Mouse (Mus musculus): ENCODE results near the gene Oxsr1.
"Not testable (repeated sequence)": the region's sequence is repeated elsewhere in the genome, so short reads cannot be mapped to it uniquely, and the experiment has no call there.

The Oxsr1 gene

DNA sequence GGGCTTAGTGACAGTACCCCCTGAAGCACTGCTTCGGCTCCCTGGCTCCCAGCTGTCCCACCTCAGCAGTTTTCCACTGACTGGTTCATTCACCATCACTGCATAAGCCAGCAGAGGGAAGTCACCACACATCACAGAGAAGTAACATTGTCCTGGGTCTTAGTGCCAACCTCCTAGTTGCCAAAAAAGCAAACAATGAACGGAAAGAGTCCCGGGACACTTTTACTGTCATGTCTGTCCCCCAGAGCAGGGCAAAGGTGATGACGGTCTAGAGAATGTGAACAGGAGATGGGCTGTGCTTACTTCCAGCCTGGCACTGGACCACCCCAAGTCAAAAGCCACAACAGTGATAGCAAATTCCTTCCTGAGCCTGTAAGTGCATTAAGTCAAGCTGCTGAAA, 83.4 kb downstream of the Oxsr1 start:
- in situ Hi-C loops (cut with MboI, MseI): no loop called here

DNA sequence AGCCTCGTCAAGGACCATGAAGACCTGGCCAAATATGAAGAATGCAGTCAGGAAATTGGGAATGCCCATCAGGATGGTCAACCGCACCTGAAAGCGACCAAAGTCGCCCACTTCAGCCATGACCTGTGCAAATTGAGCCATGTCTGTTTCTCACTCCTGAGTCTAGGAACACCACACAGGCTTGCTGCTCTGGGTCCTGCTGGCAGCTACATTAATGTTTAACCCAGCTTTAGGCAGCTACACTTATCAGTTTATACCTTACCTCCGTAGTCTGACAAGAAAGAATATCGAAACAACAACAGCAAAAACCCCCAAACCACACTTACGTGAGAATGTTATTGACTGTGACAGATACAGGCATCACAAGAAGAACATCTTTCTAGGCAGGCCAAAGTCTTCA, 90.7 kb downstream of the Oxsr1 start:
- in situ Hi-C loops (cut with MboI, MseI): no loop called here

DNA sequence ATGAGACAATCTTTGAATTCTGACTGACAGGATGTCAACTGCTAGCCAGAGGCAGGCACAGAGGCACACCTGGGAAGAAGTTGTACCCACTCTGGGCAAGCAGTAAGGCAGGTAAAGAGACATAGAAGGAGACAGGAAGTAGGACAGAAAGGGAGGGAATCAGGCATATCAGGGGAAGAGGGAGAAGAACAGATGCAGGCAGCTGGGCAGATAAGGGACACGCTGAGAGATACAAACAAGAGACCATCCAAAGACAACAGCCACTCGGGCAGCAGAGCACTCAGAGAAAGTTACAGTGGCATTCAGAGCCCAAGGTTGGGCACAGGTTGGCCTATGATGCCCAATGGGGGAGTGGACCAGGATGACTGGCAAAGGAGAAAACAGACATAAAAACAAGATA, 91.4 kb downstream of the Oxsr1 start:
- in situ Hi-C loops (cut with MboI, MseI): no loop called here

DNA sequence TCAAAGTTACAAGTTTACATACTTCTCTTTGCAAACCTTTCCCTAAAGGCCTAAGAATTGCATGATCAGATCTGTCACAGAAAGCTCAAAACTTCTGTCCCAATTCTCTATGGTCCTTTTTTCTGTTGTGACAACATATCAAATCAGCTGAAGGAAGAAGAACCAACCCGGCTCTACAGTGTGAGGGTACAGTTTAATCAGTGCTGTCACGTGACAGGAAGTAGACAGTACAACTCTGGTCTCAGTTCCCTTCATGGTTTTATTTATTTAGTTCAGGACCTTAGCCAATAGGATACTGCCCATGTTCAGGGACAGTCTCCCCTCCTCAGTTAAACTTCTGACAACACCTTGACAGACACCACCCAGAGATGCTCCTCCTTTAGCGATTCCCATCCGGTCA, 102.0 kb downstream of the Oxsr1 start:
- in situ Hi-C loops (cut with MboI, MseI): no loop called here

DNA sequence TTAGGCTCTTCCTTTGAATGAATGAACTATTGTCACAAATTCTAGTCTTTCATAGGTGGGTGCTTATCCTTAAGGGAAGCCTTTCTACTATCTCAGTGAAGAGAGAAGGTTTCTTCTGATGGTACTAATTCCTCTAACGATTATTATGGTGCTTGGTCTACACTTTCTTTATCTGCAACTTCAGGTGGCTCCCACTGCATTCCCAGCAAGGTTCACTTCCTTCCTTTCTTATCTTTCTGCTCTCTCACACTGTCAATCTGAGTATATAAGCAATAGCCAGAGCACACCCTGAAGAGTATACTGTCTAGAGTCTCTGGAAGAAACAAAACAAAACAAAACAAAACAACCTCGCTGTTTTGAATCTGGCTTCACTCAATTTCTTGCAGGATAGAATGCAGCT, 102.6 kb downstream of the Oxsr1 start:
- in situ Hi-C loops (cut with MboI, MseI): no loop called here

DNA sequence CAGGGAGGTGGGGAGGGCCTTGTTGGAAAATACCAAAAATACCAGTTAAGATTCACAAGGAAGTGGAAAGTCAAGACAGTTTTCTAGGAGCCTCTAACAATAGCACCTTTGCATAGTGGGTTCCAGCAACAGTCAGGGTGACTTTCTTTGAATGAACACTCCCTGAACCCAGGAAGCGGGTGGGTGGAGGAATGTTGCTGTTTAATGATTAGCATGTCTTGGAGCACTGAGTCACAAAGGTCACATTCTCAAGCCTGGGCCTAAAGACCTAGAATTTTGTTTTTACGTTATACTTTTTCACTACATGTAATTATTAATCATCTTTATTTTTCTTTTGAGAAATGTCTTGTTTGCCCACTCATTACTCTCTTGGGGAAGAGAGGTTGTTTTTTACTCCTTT, 106.9 kb downstream of the Oxsr1 start:
- in situ Hi-C loops (cut with MboI, MseI): not testable (repeated sequence)

DNA sequence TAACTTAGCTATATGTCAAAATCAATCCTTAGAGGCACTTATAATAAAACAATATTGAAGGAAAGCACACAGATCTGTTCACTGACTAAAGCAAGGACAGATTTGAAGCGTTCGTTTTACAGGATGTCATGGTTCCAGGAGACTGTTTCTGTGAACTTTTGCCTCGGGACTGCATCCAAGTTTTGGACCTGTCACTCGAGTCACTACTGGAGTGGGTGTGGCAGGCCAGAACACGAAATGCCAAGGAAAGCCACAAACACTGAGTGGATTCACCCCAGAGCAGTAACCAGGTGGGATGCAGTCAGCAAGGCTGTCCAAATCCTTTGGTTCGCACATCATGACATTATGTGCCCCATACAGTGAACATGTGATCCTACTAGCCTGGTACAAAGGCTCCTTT, 107.6 kb downstream of the Oxsr1 start:
- in situ Hi-C loops (cut with MboI, MseI): no loop called here

DNA sequence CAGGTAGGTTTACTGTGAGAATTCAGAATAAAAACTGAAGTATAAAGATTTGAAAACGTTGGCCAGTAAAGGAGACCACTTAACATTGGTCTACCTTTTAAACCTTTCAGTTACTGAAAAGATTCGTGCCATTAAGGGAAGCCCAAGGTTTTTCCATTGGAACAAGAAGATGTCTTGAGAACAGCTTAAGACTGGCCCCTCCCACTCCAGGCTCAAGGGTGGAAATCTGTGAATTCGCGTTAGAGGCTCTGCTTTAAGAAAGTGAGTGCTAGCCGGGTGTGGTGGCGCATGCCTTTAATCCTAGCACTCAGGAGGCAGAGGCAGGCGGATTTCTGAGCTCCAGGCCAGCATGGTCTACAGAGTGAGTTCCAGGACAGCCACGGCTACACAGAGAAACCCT, 109.2 kb downstream of the Oxsr1 start:
- in situ Hi-C loops (cut with MboI, MseI): no loop called here

DNA sequence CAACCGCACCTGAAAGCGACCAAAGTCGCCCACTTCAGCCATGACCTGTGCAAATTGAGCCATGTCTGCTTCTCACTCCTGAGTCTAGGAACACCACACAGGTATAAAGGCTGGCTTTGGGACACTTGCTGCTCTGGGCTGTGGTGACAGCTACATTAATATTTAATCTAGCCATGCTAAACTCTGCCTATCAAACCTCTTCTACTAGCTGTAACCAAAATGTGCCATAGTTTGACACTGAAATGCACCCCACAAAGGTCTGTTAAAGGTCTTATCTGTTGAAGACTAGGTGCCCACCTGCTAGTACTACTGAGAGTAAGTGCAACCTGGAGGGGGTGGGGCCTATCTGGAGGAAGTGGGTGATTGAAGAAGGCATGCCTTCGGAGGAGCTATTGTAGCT, 113.2 kb downstream of the Oxsr1 start, which contains the start of gene Slc22a13:
Gene Slc22a13, minus strand, starts transcription at position 101 of the 400 bp plus-strand sequence.
- in situ Hi-C loops (cut with MboI, MseI): no loop called here

DNA sequence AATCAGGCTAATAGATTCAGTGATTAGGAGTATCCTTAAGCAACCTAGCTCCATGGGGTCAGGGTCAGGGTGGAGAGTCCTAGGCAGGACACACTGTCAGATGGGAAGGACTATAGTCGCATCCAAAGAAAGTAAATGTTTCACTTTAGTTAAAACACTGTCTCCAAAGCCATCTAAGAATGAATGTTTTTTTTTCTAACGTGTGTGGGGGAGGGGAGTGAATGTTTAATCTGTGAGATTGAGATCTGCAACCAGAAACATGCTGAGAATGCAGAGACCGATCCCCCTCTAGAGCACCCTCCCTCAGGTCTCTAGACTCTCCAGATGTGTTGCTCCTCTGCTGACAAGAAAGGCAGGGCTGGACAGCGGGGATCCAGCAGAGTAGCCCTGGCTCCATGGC, 115.1 kb downstream of the Oxsr1 start:
- in situ Hi-C loops (cut with MboI, MseI): no loop called here

DNA sequence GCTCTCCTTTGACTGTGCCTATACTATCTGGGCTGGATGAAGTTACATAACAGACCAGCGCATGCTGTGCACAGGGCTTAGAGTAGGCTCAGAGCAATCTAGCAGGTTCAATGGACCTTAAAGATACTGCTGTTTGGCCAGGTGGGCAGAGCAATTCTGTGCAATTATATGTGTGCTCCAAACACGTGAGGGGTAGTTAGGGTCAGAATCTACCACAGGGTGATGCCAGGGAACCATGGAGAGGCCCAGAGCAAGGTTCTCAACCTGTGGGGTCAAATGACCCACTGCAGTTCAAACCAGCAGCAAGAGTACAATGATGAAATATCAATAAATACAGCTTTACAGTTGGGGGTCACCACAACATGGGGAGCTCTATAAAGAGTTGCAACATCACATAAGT, 115.6 kb downstream of the Oxsr1 start:
- in situ Hi-C loops (cut with MboI, MseI): no loop called here

DNA sequence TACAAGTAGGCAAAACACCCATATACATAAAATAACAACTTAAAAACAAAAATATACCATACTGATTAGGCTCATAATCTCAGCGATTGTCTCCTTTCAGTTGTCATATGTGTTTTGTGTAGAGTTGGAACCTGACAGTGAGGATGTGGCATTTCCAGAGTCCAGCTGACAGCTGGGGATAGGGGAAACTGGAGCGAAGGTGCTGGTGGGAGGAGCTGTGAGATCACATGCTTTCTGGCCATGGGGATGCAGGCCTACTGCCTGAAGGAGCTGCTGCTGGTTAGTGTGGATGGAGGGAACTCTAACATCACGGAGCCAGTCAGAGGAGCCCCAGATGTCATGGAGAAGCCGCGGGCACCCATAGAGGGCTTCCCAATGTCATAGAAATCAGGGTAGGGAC, 116.5 kb downstream of the Oxsr1 start:
- in situ Hi-C loops (cut with MboI, MseI): no loop called here

DNA sequence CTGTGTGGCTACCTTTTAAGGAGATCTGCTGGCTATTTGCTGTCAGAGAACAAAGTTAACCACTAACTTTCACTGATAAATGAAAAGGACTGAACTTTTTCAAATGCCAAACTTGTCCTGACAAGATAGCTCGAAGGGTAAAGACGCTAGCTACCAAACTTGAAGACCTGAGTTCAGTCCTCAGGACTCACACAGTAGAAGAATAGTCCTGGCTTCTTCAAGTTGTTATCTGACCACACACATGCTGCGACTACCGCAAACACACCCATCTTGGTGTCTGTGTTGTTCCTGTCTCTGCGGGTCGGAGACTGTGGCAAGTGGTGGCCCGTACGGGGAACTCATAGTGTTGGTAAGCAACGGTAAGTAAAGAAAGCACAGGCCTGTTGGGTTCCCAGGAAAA, 118.6 kb downstream of the Oxsr1 start:
- in situ Hi-C loops (cut with MboI, MseI): no loop called here

DNA sequence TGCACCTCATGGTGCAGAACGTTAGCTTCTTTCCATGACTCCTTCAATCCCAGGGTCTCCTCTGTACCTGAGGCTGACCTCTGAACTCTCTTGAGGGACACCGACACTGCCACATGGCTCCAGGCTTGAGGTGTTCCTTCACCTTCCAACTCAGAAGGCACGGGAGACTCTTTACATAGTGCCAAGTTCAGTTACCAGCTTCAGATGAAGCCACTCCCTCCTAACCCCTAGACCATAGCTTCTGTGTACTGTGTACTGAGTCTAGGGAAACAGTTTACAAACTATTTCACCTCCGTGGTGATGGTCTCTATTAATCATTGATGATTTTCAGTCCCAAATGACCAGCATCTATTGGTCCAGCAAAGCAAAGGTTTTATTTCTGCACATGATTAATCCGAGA, 120.6 kb downstream of the Oxsr1 start:
- in situ Hi-C loops (cut with MboI, MseI): no loop called here

DNA sequence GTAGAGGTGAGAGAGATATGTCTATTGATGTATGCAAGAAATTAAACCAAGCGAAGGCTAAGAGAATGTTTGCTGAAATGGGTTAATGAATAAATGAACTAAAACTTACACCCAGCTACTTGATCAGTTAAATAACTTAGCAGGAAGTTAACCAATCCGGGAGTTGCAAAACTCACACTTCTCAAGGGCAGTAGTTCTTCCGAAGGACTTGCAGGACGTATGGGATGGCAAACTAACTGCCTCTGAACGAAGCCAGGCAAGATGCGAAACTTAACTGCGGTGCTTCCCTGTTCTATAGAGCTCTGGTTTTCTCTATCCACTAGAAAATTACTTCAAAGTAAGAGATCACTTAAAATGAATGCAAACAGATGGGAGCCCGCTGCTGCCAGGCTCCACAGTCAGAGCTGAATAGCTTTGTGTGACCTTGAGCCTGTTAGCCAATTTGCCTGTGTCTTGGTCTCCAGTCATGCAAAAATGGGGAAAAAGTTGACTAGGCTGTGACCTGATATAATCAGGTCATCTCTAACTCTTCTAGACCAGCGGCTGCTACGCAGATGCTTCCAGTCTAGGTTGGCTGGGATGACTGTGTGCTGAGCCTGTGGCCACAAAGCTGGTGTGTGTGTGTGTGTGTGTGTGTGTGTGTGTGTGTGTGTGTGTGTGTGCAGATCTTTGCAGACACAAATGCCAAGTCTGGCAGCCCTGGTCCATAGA, 122.9 kb downstream of the Oxsr1 start:
- in situ Hi-C loops (cut with MboI, MseI): no loop called here

DNA sequence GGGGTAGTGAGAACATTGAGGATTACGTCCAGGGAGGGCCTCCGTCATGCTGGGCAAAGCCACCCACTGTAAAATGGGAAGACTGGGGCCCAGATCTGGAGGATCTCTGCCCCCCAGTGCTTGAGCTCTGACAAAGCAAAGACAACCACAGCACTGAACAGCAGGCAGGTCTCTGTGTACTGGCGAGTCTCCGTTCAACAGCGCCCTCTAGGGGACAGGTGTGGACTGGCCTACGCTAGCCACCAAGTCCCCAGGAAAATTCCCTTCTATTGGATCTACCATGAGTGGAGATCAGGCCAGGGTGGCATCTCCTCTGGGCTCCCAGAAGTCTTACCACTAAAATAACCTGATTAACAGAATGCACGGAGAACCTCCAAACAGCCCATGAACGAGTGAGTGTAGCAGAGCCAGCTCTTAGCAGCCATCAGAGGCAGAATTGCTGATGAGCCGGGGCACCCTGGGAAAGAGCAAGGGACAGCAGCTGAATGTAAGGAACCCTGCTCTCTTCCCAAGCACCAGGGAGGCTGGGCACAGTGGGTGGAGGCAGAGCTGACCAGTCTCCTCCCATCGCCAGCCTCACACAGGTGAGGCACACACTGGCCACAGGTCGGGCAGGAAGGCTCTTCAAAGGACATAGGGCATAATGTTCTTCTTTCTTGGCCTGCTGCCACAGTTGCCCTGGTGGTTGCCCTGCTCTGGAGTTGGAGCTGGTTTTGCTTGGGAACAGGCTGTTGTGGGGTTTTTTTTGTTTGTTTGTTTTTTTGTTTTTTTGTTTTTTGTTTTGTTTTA, 129.8 kb downstream of the Oxsr1 start:
- in situ Hi-C loops (cut with MboI, MseI): no loop called here
